Mouse (Mus musculus) duodenum, adult 2 months (tissue): ENCODE results near the gene Prl4a1. TPM values are rescaled to one million over a fixed set of nuclear protein-coding genes. Genes with fewer than 3 reads are reported as not detected.

Experiments
- polyA plus RNA-seq: library from polyadenylated mRNA; depleted of rRNA; stranded (reverse); fragments of >200 nt; gene quantifications from 2 replicates; pipeline ENCODE4 v1.2.3, GENCODE M21; 2012; ENCODE audit warnings: low replicate concordance; rRNA removed

Gene Prl4a1
- not detected in 2 replicates for polyA plus RNA-seq

GRCm38 (mm10) chr13:28015912-28016311 lies at the start of gene Prl4a1:
Gene Prl4a1 (plus strand): TSS chr13:28016212.

Other genes with a start within 250 kb of the Prl4a1 start
- gene Prl7c1, start 235.4 kb upstream of the Prl4a1 start, polyA plus RNA-seq: not detected in 2 replicates
- gene Prl2a1, start 214.6 kb upstream of the Prl4a1 start, polyA plus RNA-seq: not detected in 2 replicates
- gene Prl2c1, start 166.9 kb upstream of the Prl4a1 start, polyA plus RNA-seq: not detected in 2 replicates
- not detected in 2 replicates for gene Prl5a1, start 126.3 kb downstream of the Prl4a1 start, polyA plus RNA-seq
- gene Gm11361, start 241.3 kb downstream of the Prl4a1 start, polyA plus RNA-seq: not detected in 2 replicates